Mouse (Mus musculus) neural tube, embryonic 13.5 days (tissue): ENCODE data around the gene Begain. TPM values are rescaled to one million over a fixed set of nuclear protein-coding genes. Genes with fewer than 3 reads are reported as not detected.

Experiments
- ATAC-seq: fragments of 200-750 bp; cut with Nextera tagmentation; 2 replicates; pipeline ENCODE4 v1.8.0; 2017; ENCODE audit warnings: low read depth, mild to moderate bottlenecking, moderate TSS enrichment, moderate library complexity
- H3K27ac ChIP-seq: fragments of 300-500 bp; sonication (generic); replicated peaks from 2 replicates; pipeline ENCODE4 v1.5.1; 2015; ENCODE audit warnings: moderate library complexity, mild to moderate bottlenecking, inconsistent platforms
- H3K27me3 ChIP-seq: fragments of 300-500 bp; sonication (generic); 2 replicates; pipeline ENCODE4 v1.6.1; 2015; ENCODE audit warnings: mild to moderate bottlenecking, inconsistent platforms
- H3K36me3 ChIP-seq: fragments of 300-500 bp; sonication (generic); 2 replicates; pipeline ENCODE4 v1.6.1; 2015; ENCODE audit warnings: mild to moderate bottlenecking, inconsistent platforms
- H3K4me1 ChIP-seq: fragments of 300-500 bp; sonication (generic); replicated peaks from 2 replicates; pipeline ENCODE4 v1.6.1; 2015; ENCODE audit warnings: inconsistent platforms
- H3K4me2 ChIP-seq: fragments of 300-500 bp; sonication (generic); 2 replicates; pipeline ENCODE4 v1.6.1; 2015; ENCODE audit warnings: inconsistent platforms, mild to moderate bottlenecking, moderate library complexity
- H3K4me3 ChIP-seq: fragments of 300-500 bp; sonication (generic); 2 replicates; pipeline ENCODE4 v1.5.1; 2015; ENCODE audit warnings: mild to moderate bottlenecking, inconsistent platforms
- H3K9ac ChIP-seq: fragments of 300-500 bp; sonication (generic); 2 replicates; pipeline ENCODE4 v1.6.1; 2015; ENCODE audit warnings: moderate library complexity, mild to moderate bottlenecking, inconsistent platforms
- H3K9me3 ChIP-seq: fragments of 300-500 bp; sonication (generic); 2 replicates; pipeline ENCODE4 v1.6.1; 2016; ENCODE audit warnings: inconsistent platforms
- WGBS: fragments of 180-500 bp; shearing (Covaris S2); methylation state at CpG from one replicate; pipeline ENCODE4 v1.1.7; 2015; 5-methylcytosine and 5-hydroxymethylcytosine counted together
- polyA plus RNA-seq: library from polyadenylated mRNA; unstranded; fragments of >200 nt; fragmentation: Nextera tagmentation; extraction: Ambion mirVana; gene quantifications from 2 replicates; pipeline ENCODE4 v1.2.1, GENCODE M21; 2015

The Begain gene
- polyA plus RNA-seq, 1 experiment from 2014 or later = 25.0 TPM

DNA sequence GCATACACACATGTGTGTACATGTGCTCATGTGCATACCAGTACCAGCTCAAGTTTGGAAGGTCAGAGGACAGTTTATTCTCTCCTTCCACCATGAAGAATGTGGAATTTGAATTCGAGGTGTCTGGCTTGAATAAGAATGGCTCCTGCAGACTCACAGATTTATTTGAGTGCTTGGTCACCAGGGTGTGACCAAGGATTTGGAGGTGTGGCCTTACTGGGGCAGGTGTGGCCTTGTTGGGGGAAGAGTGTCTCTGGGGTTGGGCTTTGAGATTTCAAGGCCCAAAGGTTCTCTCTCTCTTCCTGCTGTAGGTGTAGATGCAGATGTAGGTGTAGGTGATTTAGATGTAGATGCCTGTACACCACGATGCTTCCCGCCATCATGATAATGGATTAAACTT lies 15.5 kb upstream of the Begain start:
- H3K9ac ChIP-seq = no peak overlapping the region
- no peaks in the 10 kb centered on the region for H3K36me3 ChIP-seq
- peaks cover 16% of the 10 kb centered on the region for H3K4me1 ChIP-seq
- H3K27me3 ChIP-seq = no peaks in the 10 kb centered on the region
- H3K4me2 ChIP-seq = no peak overlapping the region
- ATAC-seq = no peak
- H3K27ac ChIP-seq = no peak overlapping the region
- no peak overlapping the region for H3K4me3 ChIP-seq
- 90% methylated on average over 3 of the region's 3 CpGs for WGBS
- H3K9me3 ChIP-seq = no peaks in the 10 kb centered on the region

- Histone ChIP-seq H3K9ac (no peak overlapping the region), H3K27ac (no peak overlapping the region), H3K27me3 (no peaks in the 10 kb centered on the region), H3K4me2 (no peak overlapping the region), H3K4me3 (no peak overlapping the region), H3K4me1 (no peaks in the 10 kb centered on the region), H3K36me3 (no peaks in the 10 kb centered on the region), H3K9me3 (no peaks in the 10 kb centered on the region)
- ATAC-seq = no peak
- 81% methylated on average over 6 of the region's 6 CpGs for WGBS
These were observed 9.0 kb upstream of the Begain start for GRCm38 (mm10) chr12:109077036-109077435.

- H3K36me3 ChIP-seq = no peaks in the 10 kb centered on the region
- H3K9me3 ChIP-seq = no peaks in the 10 kb centered on the region
- H3K9ac ChIP-seq = no peak overlapping the region
- H3K27me3 ChIP-seq = 0 out of 2 replicates have a peak, but pooled peaks cover 4% of the 10 kb centered on the region
- no peak overlapping the region for H3K27ac ChIP-seq
- no peaks in the 10 kb centered on the region for H3K4me1 ChIP-seq
- 77% methylated on average over 2 of the region's 2 CpGs for WGBS
- H3K4me3 ChIP-seq = no peak overlapping the region
- no peak overlapping the region for H3K4me2 ChIP-seq
- no peak for ATAC-seq
These were observed 6.8 kb upstream of the Begain start for GRCm38 (mm10) chr12:109074777-109075285.

DNA sequence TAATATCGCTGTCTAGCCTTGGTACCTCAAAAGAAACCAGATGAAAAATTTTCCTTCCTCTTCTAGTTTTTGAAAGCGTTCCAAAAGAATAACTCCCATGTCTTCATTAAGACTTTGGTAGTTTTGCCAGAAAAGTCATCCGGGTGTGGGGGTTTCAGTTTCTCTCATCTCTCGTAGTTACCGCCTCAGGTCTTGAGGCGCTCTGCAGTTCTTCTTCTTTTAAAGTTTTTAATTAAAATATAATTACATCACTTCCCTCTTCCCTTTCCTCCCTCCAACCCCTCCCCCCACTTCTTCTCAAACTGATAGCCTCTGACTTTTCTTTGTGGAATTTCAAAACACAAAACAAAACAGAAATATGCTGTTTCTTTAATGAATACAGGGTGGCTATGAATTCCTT lies 6.1 kb upstream of the Begain start:
- Histone ChIP-seq H3K27me3 (0 out of 2 replicates have a peak, but pooled peaks cover 4% of the 10 kb centered on the region), H3K4me2 (no peak overlapping the region), H3K9ac (no peak overlapping the region), H3K4me3 (no peak overlapping the region), H3K9me3 (no peaks in the 10 kb centered on the region), H3K36me3 (no peaks in the 10 kb centered on the region), H3K27ac (no peak overlapping the region), H3K4me1 (0 out of 2 replicates have a peak, but pooled peaks cover 3% of the 10 kb centered on the region)
- no peak for ATAC-seq
- WGBS = 91% methylated on average over 6 of the region's 6 CpGs

DNA sequence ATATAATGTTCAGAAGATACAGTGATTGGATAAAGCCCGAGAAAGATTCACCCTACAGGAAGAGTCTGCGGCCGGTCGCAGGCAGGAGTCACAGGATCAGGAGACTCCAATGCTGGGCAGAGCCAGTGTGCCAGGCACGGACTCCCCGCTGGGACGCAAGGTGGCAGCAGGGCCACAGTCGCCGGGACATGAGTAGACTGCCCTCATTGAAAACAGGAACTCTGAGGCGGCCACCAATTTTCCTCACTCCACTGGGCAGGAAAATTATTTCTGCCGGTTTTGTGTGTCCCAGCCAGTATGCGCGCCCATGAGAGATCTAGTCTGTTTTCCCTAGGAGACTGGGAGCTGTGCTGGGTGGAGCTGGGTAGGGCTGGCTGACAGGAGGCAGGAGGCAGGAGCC lies 3.2 kb upstream of the Begain start:
- H3K27me3 ChIP-seq = 0 out of 2 replicates have a peak, but pooled peaks cover 4% of the 10 kb centered on the region
- no peak overlapping the region for H3K4me2 ChIP-seq
- H3K36me3 ChIP-seq = no peaks in the 10 kb centered on the region
- no peak overlapping the region for H3K9ac ChIP-seq
- 76% methylated on average over 13 of the region's 13 CpGs for WGBS
- H3K4me1 ChIP-seq = peaks cover 25% of the 10 kb centered on the region
- no peaks in the 10 kb centered on the region for H3K9me3 ChIP-seq
- no peak overlapping the region for H3K27ac ChIP-seq
- ATAC-seq = no peak
- no peak overlapping the region for H3K4me3 ChIP-seq

GRCm38 (mm10) chr12:109069751-109070150 lies 1.7 kb upstream of the Begain start:
- H3K4me3 ChIP-seq = no peak overlapping the region
- H3K36me3 ChIP-seq = no peaks in the 10 kb centered on the region
- H3K27ac ChIP-seq = no peak overlapping the region
- no peaks in the 10 kb centered on the region for H3K9me3 ChIP-seq
- WGBS = 58% methylated on average over 2 of the region's 2 CpGs
- no peak overlapping the region for H3K9ac ChIP-seq
- H3K4me1 ChIP-seq = peaks cover 25% of the 10 kb centered on the region
- H3K4me2 ChIP-seq = no peak overlapping the region
- ATAC-seq = no peak
- H3K27me3 ChIP-seq = 0 out of 2 replicates have a peak, but pooled peaks cover 4% of the 10 kb centered on the region

DNA sequence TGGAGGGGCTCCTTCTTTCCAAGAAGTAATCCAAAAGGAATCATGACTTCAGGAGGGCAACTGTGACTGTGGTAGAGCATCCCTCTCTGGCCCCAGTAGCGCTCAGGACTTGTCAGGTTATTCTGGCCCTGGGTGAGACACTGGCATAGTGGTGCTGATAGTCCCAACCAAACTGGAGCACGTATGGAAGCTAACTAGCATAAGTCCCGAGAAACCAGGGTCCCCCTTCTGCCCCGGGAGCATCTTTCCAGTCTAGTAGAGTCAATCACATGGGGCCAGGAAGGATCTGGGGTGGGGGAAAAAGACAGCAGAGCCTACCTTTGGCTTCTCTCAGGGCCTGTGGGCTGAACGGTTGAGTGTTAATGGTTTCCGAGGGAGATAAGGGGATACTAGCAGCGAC lies 721 bp upstream of the Begain start:
- Histone ChIP-seq H3K27ac (no peak overlapping the region), H3K27me3 (0 out of 2 replicates have a peak, but pooled peaks cover 4% of the 10 kb centered on the region), H3K9ac (no peak overlapping the region), H3K9me3 (no peaks in the 10 kb centered on the region), H3K4me1 (peaks cover 25% of the 10 kb centered on the region), H3K36me3 (no peaks in the 10 kb centered on the region), H3K4me3 (peak overlapping the region; percentile 59; the same call in 1 of the 2 replicates), H3K4me2 (peak overlapping the region; percentile 85)
- WGBS = 62% methylated on average over 7 of the region's 7 CpGs
- ATAC-seq = no peak

GRCm38 (mm10) chr12:109067561-109068135 lies 369 bp downstream of the Begain start:
- Histone ChIP-seq H3K4me1 (peaks cover 25% of the 10 kb centered on the region), H3K9me3 (no peaks in the 10 kb centered on the region), H3K27me3 (0 out of 2 replicates have a peak, but pooled peaks cover 4% of the 10 kb centered on the region), H3K36me3 (no peaks in the 10 kb centered on the region), H3K27ac (peak overlapping the region; percentile 65), H3K4me2 (peak overlapping the region; percentile 85), H3K4me3 (peak overlapping the region; percentile 59), H3K9ac (peak overlapping the region; percentile 78)
- peak; percentile 83 for ATAC-seq
- WGBS = 3% methylated on average over 26 of the region's 59 CpGs

DNA sequence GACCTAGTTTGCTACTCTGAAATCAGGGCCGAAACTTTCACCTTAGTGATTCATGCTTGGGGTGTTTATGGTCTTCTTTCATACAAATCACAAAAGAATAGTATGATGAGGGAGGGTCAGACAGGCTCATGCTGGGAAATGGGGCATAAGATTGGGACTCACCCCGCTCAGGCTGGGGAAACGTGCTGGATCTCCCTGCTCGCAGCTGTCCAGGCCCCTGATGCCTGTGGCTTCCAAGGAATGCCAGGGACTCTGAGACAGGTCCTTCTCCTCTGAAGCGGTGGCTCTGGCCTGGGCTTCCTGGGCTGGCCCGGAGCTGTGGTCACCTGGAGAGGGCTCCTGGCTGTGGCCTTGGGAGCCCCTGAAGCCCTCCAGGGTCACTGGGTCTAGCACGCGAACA lies 9.4 kb downstream of the Begain start:
- Histone ChIP-seq H3K9me3 (no peaks in the 10 kb centered on the region), H3K27ac (no peak overlapping the region), H3K4me2 (no peak overlapping the region), H3K27me3 (peaks cover 43% of the 10 kb centered on the region), H3K4me3 (no peak overlapping the region), H3K36me3 (no peaks in the 10 kb centered on the region), H3K4me1 (peaks cover 13% of the 10 kb centered on the region), H3K9ac (no peak overlapping the region)
- no peak for ATAC-seq
- 78% methylated on average over 8 of the region's 8 CpGs for WGBS

- no peak for ATAC-seq
- H3K27me3 ChIP-seq = peaks cover 52% of the 10 kb centered on the region
- H3K9ac ChIP-seq = no peak overlapping the region
- no peak overlapping the region for H3K4me3 ChIP-seq
- H3K27ac ChIP-seq = no peak overlapping the region
- H3K36me3 ChIP-seq = no peaks in the 10 kb centered on the region
- H3K4me1 ChIP-seq = peaks cover 23% of the 10 kb centered on the region
- 72% methylated on average over 4 of the region's 4 CpGs for WGBS
- H3K9me3 ChIP-seq = no peaks in the 10 kb centered on the region
- H3K4me2 ChIP-seq = no peak overlapping the region
These were observed 10.3 kb downstream of the Begain start for GRCm38 (mm10) chr12:109057736-109058135.

- ATAC-seq = peak; percentile 16; the same call in 1 of the 2 replicates
- H3K4me2 ChIP-seq = peak overlapping the region; percentile 92
- peaks cover 30% of the 10 kb centered on the region for H3K4me1 ChIP-seq
- H3K9me3 ChIP-seq = no peaks in the 10 kb centered on the region
- peak overlapping the region; percentile 51 for H3K4me3 ChIP-seq
- peak overlapping the region; percentile 68 for H3K9ac ChIP-seq
- H3K27me3 ChIP-seq = peaks cover 89% of the 10 kb centered on the region
- no peaks in the 10 kb centered on the region for H3K36me3 ChIP-seq
- under 1% methylated on average over 90 of the region's 105 CpGs for WGBS
- H3K27ac ChIP-seq = no peak overlapping the region
These were observed 14.8 kb downstream of the Begain start for GRCm38 (mm10) chr12:109053020-109053806.

DNA sequence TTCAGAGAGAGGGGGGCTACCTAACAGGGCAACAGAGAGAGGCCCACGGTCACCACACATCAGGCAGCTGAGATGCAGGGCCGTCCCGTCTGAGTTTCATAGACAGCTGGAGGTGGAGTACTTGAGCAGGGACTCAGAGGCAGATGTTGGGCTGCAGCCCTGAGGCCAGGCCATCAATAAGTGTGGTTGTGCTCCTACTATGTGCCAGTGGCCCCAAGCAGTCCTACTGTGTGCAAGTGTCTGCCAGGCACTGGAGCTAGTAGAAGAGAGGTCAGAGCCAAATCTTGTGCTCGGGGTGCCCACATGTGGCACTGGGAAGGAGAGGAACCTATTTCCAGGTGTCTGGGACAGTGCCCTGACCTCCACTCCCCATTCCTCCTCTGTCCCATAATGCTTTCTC lies 18.1 kb downstream of the Begain start:
- 88% methylated on average over 4 of the region's 4 CpGs for WGBS
- H3K27me3 ChIP-seq = peaks cover 67% of the 10 kb centered on the region
- ATAC-seq = no peak

More for the DNA sequence above, 18.1 kb downstream of the Begain start:
- peaks cover 29% of the 10 kb centered on the region for H3K4me1 ChIP-seq
- H3K27ac ChIP-seq = no peak overlapping the region
- H3K9ac ChIP-seq = no peak overlapping the region
- H3K9me3 ChIP-seq = no peaks in the 10 kb centered on the region
- H3K36me3 ChIP-seq = no peaks in the 10 kb centered on the region
- H3K4me3 ChIP-seq = no peak overlapping the region
- no peak overlapping the region for H3K4me2 ChIP-seq
